ENCODE assay signal across 15 mouse cellular contexts in genomic region chr10:70139368-70139767, GRCm38 (mm10). TPM values are rescaled to one million over a fixed set of nuclear protein-coding genes. Genes with fewer than 3 reads are reported as not detected.
DNase-seq lines count a peak whose midpoint lies in the region; ATAC-seq and TF ChIP-seq lines count a peak whose summit lies in the region.
"Had no signal": no experiment of that assay in that cellular context is flagged by ENCODE, and none has a peak within 500 bp of the region (broad histone marks: within the 10 kb centered on the region; RNA-seq: fewer than 3 reads in every experiment).

No protein-coding gene starts in this region.

- H3K4me2 ChIP-seq in embryonic facial prominence, embryonic 14.5 days (ENCODE audit: low read depth, low read length): no peak overlapping the region
- H3K4me2 ChIP-seq in forebrain, embryonic 12.5 days: no peak overlapping the region
- no peak overlapping the region for H3K4me2 ChIP-seq in hindbrain, embryonic 16.5 days (ENCODE audit: low read length)
- peak overlapping the region; percentile 12; the same call in 1 of the 2 replicates for H3K4me2 ChIP-seq in midbrain, postnatal 0 days (ENCODE audit: low read depth, low read length, poor library complexity, severe bottlenecking)
- H3K4me2 ChIP-seq in intestine, postnatal 0 days (replicated peaks; ENCODE audit: low read depth): no peak overlapping the region
- H3K4me2 ChIP-seq: embryonic facial prominence, embryonic 12.5 days had no signal

- 62% methylated on average over 6 of the region's 6 CpGs for WGBS in embryonic facial prominence, embryonic 14.5 days
- 72% methylated on average over 6 of the region's 6 CpGs for WGBS in embryonic facial prominence, embryonic 10.5 days
- WGBS in forebrain, embryonic 12.5 days: 62% methylated on average over 6 of the region's 6 CpGs
- WGBS in hindbrain, embryonic 16.5 days: 18% methylated on average over 6 of the region's 6 CpGs
- 18% methylated on average over 6 of the region's 6 CpGs for WGBS in midbrain, postnatal 0 days
- WGBS in intestine, postnatal 0 days: 86% methylated on average over 6 of the region's 6 CpGs

- H3K27me3 ChIP-seq in embryonic facial prominence, embryonic 14.5 days (replicated peaks; ENCODE audit: control insufficient read depth, insufficient read depth, low read length): no peaks in the 10 kb centered on the region
- H3K27me3 ChIP-seq in embryonic facial prominence, embryonic 10.5 days (replicated peaks; ENCODE audit: low read depth, poor library complexity, severe bottlenecking): no peaks in the 10 kb centered on the region
- no peaks in the 10 kb centered on the region for H3K27me3 ChIP-seq in forebrain, embryonic 12.5 days
- no peaks in the 10 kb centered on the region for H3K27me3 ChIP-seq in hindbrain, embryonic 16.5 days (replicated peaks; ENCODE audit: control insufficient read depth, insufficient read depth, low read length)
- no peaks in the 10 kb centered on the region for H3K27me3 ChIP-seq in midbrain, postnatal 0 days (ENCODE audit: insufficient read depth, low read length)
- no peaks in the 10 kb centered on the region for H3K27me3 ChIP-seq in intestine, postnatal 0 days (replicated peaks; ENCODE audit: control insufficient read depth, insufficient read depth, low read length)
- H3K27me3 ChIP-seq: embryonic facial prominence, embryonic 12.5 days had no signal

- no peaks in the 10 kb centered on the region for H3K9me3 ChIP-seq in embryonic facial prominence, embryonic 14.5 days (ENCODE audit: control insufficient read depth, low read length)
- H3K9me3 ChIP-seq in embryonic facial prominence, embryonic 10.5 days: no peaks in the 10 kb centered on the region
- no peaks in the 10 kb centered on the region for H3K9me3 ChIP-seq in forebrain, embryonic 12.5 days
- H3K9me3 ChIP-seq in hindbrain, embryonic 16.5 days (ENCODE audit: control insufficient read depth, low read length): no peaks in the 10 kb centered on the region
- no peaks in the 10 kb centered on the region for H3K9me3 ChIP-seq in midbrain, postnatal 0 days (ENCODE audit: low read length)
- no peaks in the 10 kb centered on the region for H3K9me3 ChIP-seq in intestine, postnatal 0 days (ENCODE audit: control insufficient read depth)
- H3K9me3 ChIP-seq: embryonic facial prominence, embryonic 12.5 days had no signal

- peaks cover 19% of the 10 kb centered on the region for H3K36me3 ChIP-seq in embryonic facial prominence, embryonic 14.5 days (ENCODE audit: control insufficient read depth, insufficient read depth, low read length)
- peaks cover 39% of the 10 kb centered on the region for H3K36me3 ChIP-seq in embryonic facial prominence, embryonic 10.5 days (replicated peaks)
- H3K36me3 ChIP-seq in forebrain, embryonic 12.5 days (replicated peaks): peaks cover 13% of the 10 kb centered on the region; the same call in 1 of the 2 replicates
- H3K36me3 ChIP-seq in hindbrain, embryonic 16.5 days (ENCODE audit: control insufficient read depth, insufficient read depth, low read length): no peaks in the 10 kb centered on the region
- H3K36me3 ChIP-seq in midbrain, postnatal 0 days (ENCODE audit: insufficient read depth, low read length): peaks cover 7% of the 10 kb centered on the region; the same call in 1 of the 2 replicates
- peaks cover 7% of the 10 kb centered on the region for H3K36me3 ChIP-seq in intestine, postnatal 0 days (ENCODE audit: control insufficient read depth, insufficient read depth)

- no peak overlapping the region for H3K4me3 ChIP-seq in embryonic facial prominence, embryonic 14.5 days (ENCODE audit: low read depth, low read length)
- no peak overlapping the region for H3K4me3 ChIP-seq in embryonic facial prominence, embryonic 10.5 days
- H3K4me3 ChIP-seq in forebrain, embryonic 12.5 days (replicated peaks): no peak overlapping the region
- no peak overlapping the region for H3K4me3 ChIP-seq in hindbrain, embryonic 16.5 days (ENCODE audit: low read length)
- H3K4me3 ChIP-seq in midbrain, postnatal 0 days (ENCODE audit: low read depth, low read length): no peak overlapping the region
- H3K4me3 ChIP-seq in intestine, postnatal 0 days (ENCODE audit: low read depth, low read length): no peak overlapping the region
- H3K4me3 ChIP-seq: embryonic facial prominence, embryonic 12.5 days had no signal

- TF ChIP-seq CTCF in midbrain, postnatal 0 days (IDR thresholded peaks at IDR 0.05): no peak
- no peak for TF ChIP-seq CTCF in intestine, postnatal 0 days (IDR thresholded peaks at IDR 0.05; ENCODE audit: low read depth)

- 0 out of 2 replicates have a peak, but pooled peaks have one; percentile 15 for ATAC-seq in embryonic facial prominence, embryonic 14.5 days (ENCODE audit: low read depth)
- 0 out of 2 replicates have a peak, but pooled peaks have one; percentile 27 for ATAC-seq in forebrain, embryonic 12.5 days (ENCODE audit: low FRiP score)
- ATAC-seq in hindbrain, embryonic 16.5 days: no peak
- ATAC-seq in midbrain, postnatal 0 days (ENCODE audit: low FRiP score): no peak
- ATAC-seq in intestine, postnatal 0 days: no peak

- H3K27ac ChIP-seq in embryonic facial prominence, embryonic 14.5 days (replicated peaks; ENCODE audit: low read depth, low read length): no peak overlapping the region
- no peak overlapping the region for H3K27ac ChIP-seq in embryonic facial prominence, embryonic 10.5 days (replicated peaks)
- H3K27ac ChIP-seq in forebrain, embryonic 12.5 days: peak overlapping the region; percentile 70
- peak overlapping the region; percentile 55 for H3K27ac ChIP-seq in hindbrain, embryonic 16.5 days (ENCODE audit: low read depth, low read length)
- H3K27ac ChIP-seq in midbrain, postnatal 0 days (ENCODE audit: low read depth, low read length): peak overlapping the region; percentile 0; the same call in 1 of the 2 replicates
- H3K27ac ChIP-seq in intestine, postnatal 0 days (ENCODE audit: low read depth, low read length): no peak overlapping the region
- H3K27ac ChIP-seq: embryonic facial prominence, embryonic 12.5 days; macrophage had no signal

- peak; percentile 56 for DNase-seq in embryonic facial prominence, embryonic 14.5 days (ENCODE audit: low spot score)
- no peak for DNase-seq in embryonic facial prominence, embryonic 10.5 days (ENCODE audit: low spot score)
- no peak for DNase-seq in midbrain, postnatal 0 days (ENCODE audit: low spot score)
- no peak for DNase-seq in adrenal gland, postnatal 10 days
- no peak for DNase-seq in left cerebral cortex, adult 8-10 months (ENCODE audit: low spot score in 2 of 2)
- DNase-seq: cerebellum, adult 18-20 months; heart, postnatal 10 days; kidney, adult 18-20 months; right cerebral cortex, postnatal 25 days; thymus, postnatal 4 days had no signal

- no peaks in the 10 kb centered on the region for H3K4me1 ChIP-seq in embryonic facial prominence, embryonic 14.5 days (ENCODE audit: control insufficient read depth, insufficient read depth, low read length)
- H3K4me1 ChIP-seq in embryonic facial prominence, embryonic 10.5 days: peaks cover 14% of the 10 kb centered on the region
- peaks cover 25% of the 10 kb centered on the region for H3K4me1 ChIP-seq in forebrain, embryonic 12.5 days
- H3K4me1 ChIP-seq in hindbrain, embryonic 16.5 days (ENCODE audit: control insufficient read depth, insufficient read depth, low read depth, low read length): peaks cover 10% of the 10 kb centered on the region
- H3K4me1 ChIP-seq in midbrain, postnatal 0 days (ENCODE audit: insufficient read depth, low read length): peaks cover 6% of the 10 kb centered on the region; the same call in 1 of the 2 replicates
- no peaks in the 10 kb centered on the region for H3K4me1 ChIP-seq in intestine, postnatal 0 days (replicated peaks; ENCODE audit: control insufficient read depth, insufficient read depth, low read length)
- H3K4me1 ChIP-seq: embryonic facial prominence, embryonic 12.5 days had no signal

- no peak overlapping the region for H3K9ac ChIP-seq in embryonic facial prominence, embryonic 14.5 days (ENCODE audit: low read depth, low read length)
- H3K9ac ChIP-seq in forebrain, embryonic 12.5 days: no peak overlapping the region
- no peak overlapping the region for H3K9ac ChIP-seq in hindbrain, embryonic 16.5 days (ENCODE audit: low read depth, low read length)
- H3K9ac ChIP-seq in midbrain, postnatal 0 days (replicated peaks; ENCODE audit: low read length, poor library complexity, severe bottlenecking): no peak overlapping the region
- no peak overlapping the region for H3K9ac ChIP-seq in intestine, postnatal 0 days (ENCODE audit: low read depth, low read length)
- H3K9ac ChIP-seq: embryonic facial prominence, embryonic 12.5 days had no signal

RNA-seq across cellular contexts. Expression of gene Ccdc6, which starts 42.4 kb away (rescaled TPM):
- polyA plus RNA-seq in embryonic facial prominence, embryonic 14.5 days (2014; fragmentation: Nextera tagmentation; extraction: Ambion mirVana): 19.7 and 20.4 TPM in 2 replicates
- polyA plus RNA-seq in embryonic facial prominence, embryonic 10.5 days (2016; fragmentation: Nextera tagmentation; extraction: Ambion mirVana): 19.6 and 19.9 TPM in 2 replicates
- 15.9 TPM in 2 replicates for polyA plus RNA-seq in forebrain, embryonic 12.5 days (2016; fragmentation: Nextera tagmentation; extraction: Ambion mirVana)
- 18.6 and 23.0 TPM in 2 replicates for polyA plus RNA-seq in hindbrain, embryonic 16.5 days (2015; fragmentation: Nextera tagmentation; extraction: Ambion mirVana)
- total RNA-seq in midbrain, postnatal 0 days (2014; rRNA removed): 43.7 and 45.5 TPM in 2 replicates
- polyA plus RNA-seq in midbrain, postnatal 0 days (2015; fragmentation: Nextera tagmentation; extraction: Ambion mirVana): 26.6 and 28.0 TPM in 2 replicates
- 8.7 and 10.0 TPM in 2 replicates for polyA plus RNA-seq in intestine, postnatal 0 days (2015; fragmentation: Nextera tagmentation; extraction: Ambion mirVana)
- 10 to 100 TPM; 46.9 to 56.7 TPM for total RNA-seq in adrenal gland, postnatal 10 days (2021)
- total RNA-seq in left cerebral cortex, adult 8-10 months (2022): 10 to 100 TPM; 49.4 to 56.3 (median 52.7) TPM

Comparison
In these comparisons a context has a peak if more than half of its experiments do, and no peak if none do; other contexts are left out.
1. ATAC-seq: peak in embryonic facial prominence, embryonic 14.5 days (single experiment) and forebrain, embryonic 12.5 days (single experiment); none in hindbrain, embryonic 16.5 days (single experiment), midbrain, postnatal 0 days (single experiment) and intestine, postnatal 0 days (single experiment).
2. H3K27ac ChIP-seq: peak in forebrain, embryonic 12.5 days (single experiment), hindbrain, embryonic 16.5 days (single experiment) and midbrain, postnatal 0 days (single experiment); none in embryonic facial prominence, embryonic 14.5 days (single experiment), embryonic facial prominence, embryonic 10.5 days (single experiment) and intestine, postnatal 0 days (single experiment).